Mouse (Mus musculus) urinary bladder, postnatal 36 days (tissue): Measurements from ENCODE around the gene Asap3.

Experiments used
- DNase-seq, 2 experiments: peaks; one replicate each; pipeline ENCODE4 v3.0.0; 2022; ENCODE audit warnings: low spot score in 2 of 2, mixed read lengths in 1 of 2

Asap3 gene

GRCm38 (mm10) chr4:136223549-136224239, 17.5 kb downstream of the Asap3 start:
- no peak for DNase-seq

DNA sequence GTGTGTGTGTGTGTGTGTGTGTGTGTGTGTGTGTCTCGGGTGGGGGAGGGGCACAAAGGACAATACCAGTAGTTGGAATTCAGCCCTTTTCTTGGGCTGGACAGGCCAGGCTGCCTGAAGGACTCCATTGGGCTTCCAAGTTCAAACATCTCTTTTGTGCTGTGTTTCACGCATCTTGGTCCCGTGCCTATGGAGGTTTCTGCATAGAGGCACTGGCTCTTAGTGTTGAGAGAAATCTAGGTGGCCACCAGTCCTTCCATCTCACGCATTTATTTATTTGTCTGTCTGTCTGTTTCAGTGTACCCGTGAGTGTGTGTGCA, 18.0 kb downstream of the Asap3 start:
- DNase-seq: no peak

- DNase-seq: no peak
Observed at GRCm38 (mm10) chr4:136224677-136225460, 18.7 kb downstream of the Asap3 start.

GRCm38 (mm10) chr4:136227408-136227807, 21.2 kb downstream of the Asap3 start:
- no peak for DNase-seq

- peak; percentile 61 to 68 for DNase-seq
Observed at GRCm38 (mm10) chr4:136228640-136229039, 22.5 kb downstream of the Asap3 start.

DNA sequence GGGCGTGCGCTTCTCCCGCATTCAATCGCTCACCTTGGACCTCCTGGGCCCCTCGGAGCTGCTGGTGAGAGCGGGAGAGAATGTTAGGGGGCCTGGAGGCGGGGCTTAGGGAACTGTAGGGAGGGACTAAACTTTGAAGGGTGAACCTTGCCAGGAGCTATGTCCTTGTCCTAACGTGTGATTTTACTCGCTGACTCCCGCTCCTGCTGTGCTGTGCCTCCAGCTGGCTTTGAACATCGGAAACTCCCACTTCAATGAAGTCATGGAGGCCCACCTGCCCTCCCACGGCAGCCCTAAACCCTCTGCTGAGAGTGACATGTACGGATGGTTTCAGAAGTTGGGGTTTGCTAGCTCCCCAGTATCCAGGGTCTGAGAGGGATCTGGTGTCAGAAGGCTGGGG, 32.5 kb downstream of the Asap3 start:
- DNase-seq: no peak

GRCm38 (mm10) chr4:136239111-136239510, 32.9 kb downstream of the Asap3 start:
- no peak for DNase-seq

DNA sequence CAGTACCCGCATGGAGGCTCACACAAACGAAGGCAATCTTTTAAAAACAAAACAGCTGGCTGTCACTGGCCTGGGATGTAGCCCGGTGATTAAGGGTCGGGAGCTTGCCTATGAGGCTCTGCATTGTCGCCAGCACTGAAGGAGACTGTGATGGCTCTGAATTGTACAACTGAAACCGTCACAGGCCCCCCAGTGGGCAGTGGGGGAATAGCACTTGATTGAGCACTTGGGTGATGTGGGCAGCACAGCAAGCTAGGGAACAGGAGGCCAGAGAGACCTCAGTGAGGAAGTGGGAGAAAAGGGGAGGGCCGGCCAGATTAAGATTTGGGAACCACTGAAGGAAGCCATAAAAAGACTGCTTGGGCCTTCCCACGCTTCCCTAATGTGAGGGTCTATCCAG, 33.5 kb downstream of the Asap3 start:
- peak; percentile 77 to 86 for DNase-seq

DNA sequence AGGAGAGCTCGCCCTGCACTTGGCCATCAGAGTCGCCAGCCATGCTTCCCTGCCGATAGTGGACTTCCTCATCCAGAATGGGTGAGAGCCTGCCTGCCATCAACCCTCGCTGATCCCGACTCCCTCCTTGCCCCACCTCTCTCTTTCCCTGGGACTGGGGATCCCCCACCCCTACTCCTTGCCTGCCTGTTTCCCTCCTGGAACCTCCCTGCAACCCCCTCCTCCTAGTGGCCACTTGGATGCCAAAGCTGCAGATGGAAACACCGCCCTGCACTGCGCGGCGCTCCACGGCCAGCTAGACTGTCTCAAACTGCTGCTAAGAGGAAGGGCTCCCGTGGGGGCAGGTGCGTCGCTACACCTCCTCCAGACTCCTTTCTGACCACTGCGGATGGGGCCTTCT, 34.0 kb downstream of the Asap3 start:
- DNase-seq: no peak

DNA sequence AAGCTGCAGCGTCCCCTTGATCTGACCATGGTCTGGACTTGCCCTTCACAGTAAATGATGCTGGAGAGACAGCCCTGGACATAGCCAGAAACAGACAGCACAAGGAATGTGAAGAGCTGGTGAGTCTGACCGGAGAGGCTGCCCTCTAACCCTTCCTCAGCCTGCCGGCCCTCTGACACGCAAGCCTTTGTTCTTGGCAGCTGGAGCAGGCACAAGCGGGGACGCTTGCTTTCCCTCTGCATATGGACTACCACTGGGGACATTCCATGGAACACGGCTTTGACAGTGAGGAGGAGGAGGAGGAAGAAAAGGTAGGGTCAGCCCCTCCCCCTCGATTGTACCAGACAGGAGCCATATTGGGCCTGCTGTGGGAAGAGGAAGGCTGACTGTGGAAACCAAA, 34.8 kb downstream of the Asap3 start:
- no peak for DNase-seq

DNA sequence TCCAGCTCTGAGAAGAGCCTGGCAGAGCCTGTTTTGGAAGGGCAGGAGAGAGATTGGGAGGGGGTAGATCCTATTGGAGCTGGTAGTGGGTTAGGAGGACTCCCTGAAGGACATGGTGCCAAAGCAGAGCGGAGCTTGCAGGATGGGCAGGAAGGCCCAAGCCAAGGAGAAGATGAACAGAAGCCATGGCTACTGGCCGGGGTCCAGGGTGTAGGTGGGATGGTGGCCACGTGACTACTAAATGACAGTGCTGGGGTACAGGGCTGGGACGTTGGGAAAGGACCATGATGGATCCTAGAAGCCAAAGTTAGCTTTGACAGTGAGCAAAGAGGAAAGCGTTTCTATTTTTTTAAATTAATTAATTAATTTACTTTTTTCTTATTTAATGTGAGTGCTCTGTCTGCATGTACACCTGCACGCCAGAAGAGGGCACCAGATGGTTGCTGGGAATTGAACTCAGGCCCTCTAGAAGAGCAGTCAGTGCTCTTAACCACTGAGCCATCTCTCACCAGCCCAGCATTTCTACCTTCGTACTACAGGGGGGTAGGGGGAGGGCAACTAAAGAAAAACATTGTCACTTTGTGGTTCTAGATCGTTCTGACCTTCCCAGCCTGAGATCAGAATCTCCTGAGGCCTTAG, 36.0 kb downstream of the Asap3 start:
- DNase-seq: no peak

GRCm38 (mm10) chr4:136242728-136243127, 36.6 kb downstream of the Asap3 start:
- no peak for DNase-seq

DNA sequence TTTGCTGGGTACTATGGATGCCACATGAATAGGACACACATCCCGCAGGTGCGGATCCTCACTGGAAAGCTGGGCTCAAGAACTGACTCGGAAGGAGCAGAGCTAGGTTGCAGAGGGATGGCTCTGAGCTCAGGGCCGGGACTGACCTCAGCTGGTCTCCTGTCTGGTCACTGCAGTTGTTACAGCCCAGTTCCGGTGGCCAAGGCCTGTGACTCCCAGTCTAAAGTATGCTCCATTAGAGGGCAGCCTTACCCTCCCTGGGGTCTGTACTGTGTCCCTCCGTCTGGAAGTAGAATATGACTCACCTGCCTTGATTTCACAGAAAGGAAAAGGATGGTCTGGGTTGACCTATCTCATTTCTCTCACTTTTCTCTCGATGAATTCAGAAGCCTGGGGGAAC, 38.0 kb downstream of the Asap3 start:
- no peak for DNase-seq

- DNase-seq: no peak
Observed at GRCm38 (mm10) chr4:136245681-136246080, 39.5 kb downstream of the Asap3 start.

- no peak for DNase-seq
Observed at GRCm38 (mm10) chr4:136246568-136246969, 40.4 kb downstream of the Asap3 start.

GRCm38 (mm10) chr4:136247386-136247728, 41.2 kb downstream of the Asap3 start:
- no peak for DNase-seq

GRCm38 (mm10) chr4:136247729-136248463, 41.7 kb downstream of the Asap3 start, which contains the start of gene Tcea3:
Tcea3 (plus strand) TSS chr4:136247729.
- DNase-seq: no peak

GRCm38 (mm10) chr4:136248464-136249331, 42.5 kb downstream of the Asap3 start:
- DNase-seq: no peak

DNA sequence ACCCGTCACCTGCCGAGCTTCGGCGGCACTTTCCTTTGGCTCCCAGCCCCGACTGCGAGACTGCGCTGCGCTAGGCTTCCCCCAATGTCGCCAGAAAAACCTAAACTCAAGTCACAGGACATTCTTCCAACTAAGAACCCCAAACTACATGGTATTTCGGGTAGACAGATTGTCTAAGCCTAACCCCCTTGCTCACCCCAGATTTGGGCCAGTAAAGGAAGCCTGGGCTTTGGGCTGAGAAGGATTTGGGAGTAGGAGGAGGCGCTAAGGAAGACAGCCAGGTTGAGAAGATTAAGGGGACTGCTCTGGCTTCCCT, 43.1 kb downstream of the Asap3 start:
- DNase-seq: no peak

DNA sequence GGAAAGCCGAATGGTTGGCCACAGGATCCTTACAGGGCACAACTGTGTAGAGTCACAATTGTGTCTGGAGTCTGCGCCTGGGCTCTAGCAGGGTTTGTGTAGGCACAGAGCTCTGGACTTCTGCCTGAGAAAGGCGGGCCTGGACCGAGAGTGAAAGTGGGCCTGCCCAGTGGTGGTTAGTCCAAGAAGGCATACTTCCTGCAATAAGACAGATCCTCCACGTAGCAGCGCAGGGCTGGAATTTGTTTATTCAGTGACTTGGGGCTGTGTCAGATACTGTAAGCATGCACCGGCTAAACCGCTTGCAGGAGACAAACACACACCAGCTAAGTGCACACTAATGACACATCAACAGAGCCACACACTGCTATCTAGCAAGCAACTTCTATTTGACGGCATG, 43.6 kb downstream of the Asap3 start:
- peak; percentile 75 to 82 for DNase-seq

DNA sequence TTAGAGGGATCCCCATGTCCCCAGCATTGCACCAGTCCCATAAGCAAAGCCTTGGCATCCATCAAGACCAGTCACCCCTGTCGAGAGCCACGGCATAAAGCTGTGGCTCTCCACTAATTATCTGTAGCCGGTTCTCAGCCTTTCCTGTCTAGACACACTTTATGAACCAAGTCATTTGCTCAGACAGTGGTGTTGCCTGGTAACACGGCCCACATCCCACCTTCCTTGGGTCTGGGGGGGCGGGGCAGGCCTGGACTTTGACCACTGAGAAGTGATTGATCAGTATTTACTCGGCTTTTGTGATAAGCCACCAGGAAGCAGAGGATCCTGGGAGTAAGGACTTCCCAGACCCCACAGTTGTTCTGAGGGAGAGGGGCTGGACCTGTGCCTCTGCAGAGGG, 49.8 kb downstream of the Asap3 start:
- DNase-seq: no peak

DNA sequence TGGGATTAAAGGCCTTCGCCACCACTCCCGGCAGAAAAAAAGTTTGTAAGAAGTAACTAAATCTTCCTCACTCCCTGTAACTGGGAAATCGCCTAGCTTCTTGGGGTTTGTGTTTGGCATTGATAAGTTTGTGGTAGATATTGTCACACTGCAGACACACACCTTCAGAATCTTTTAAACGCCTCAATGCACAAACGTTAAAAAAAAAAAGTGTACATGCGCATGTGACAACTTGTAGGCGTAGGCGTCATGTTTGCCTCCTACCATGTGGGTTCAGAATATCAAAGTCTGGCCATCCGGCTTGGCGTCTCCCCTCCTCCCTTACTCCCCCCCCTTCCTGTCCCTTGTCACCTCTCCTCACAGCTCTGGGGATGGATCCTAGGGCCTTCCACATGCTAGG, 50.5 kb downstream of the Asap3 start:
- no peak for DNase-seq
